Mouse (Mus musculus): ENCODE measurements around the gene Coro2a. TPM values are rescaled to one million over a fixed set of nuclear protein-coding genes. Genes with fewer than 3 reads are reported as not detected.

Coro2a gene
- total and polyA plus RNA-seq, 3 experiments, result 0.35 to 6.8 TPM; not detected in 1

DNA sequence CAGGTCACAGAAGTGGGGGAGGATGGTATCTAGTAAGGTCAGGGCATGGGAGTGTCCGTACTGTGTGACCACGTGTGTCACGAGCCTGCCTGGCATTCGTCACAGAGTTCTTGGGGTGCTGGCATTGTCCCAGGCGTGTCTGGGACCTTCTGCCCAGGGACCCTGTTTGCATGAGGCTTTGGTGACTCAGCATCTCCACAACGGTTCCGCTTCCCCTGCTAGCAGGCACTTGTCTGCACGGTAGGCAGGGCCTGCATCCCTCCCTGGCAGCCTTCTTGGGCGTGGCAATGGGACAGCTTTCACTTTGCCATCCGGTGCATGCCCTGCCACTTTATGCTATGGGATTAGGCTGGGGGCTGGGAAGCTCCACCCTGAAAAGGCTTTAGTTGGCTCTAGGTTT, 38.2 kb downstream of the Coro2a start:
- TF ChIP-seq ZKSCAN1 (IDR thresholded peaks at IDR 0.05; ENCODE audit: low read depth, low read length), result no peak
- TF ChIP-seq MAX (IDR thresholded peaks at IDR 0.05; ENCODE audit: low read length), result peak; percentile 89
- TF ChIP-seq CHD1 (IDR thresholded peaks at IDR 0.05; ENCODE audit: low read depth, low read length), result 0 out of 2 replicates have a peak, but pooled peaks have one; percentile 19
- TF ChIP-seq EP300 (IDR thresholded peaks at IDR 0.05; ENCODE audit: low read depth in 1 of 2, low read length in 2 of 2), result peak; percentile 37 to 76
- TF ChIP-seq TAL1 (IDR thresholded peaks at IDR 0.05; ENCODE audit: low read length), result peak; percentile 53
- peak; percentile 86 for TF ChIP-seq ETS1 (IDR thresholded peaks at IDR 0.05; ENCODE audit: low read depth, low read length)
- TF ChIP-seq ZMIZ1 (IDR thresholded peaks at IDR 0.05; ENCODE audit: low read depth, low read length), result no peak
- TF ChIP-seq MYB (IDR thresholded peaks at IDR 0.05; ENCODE audit: low read depth, low read length), result no peak; the same call in 1 of the 2 replicates
- 0 out of 2 replicates have a peak, but pooled peaks have one; percentile 5 for TF ChIP-seq MEF2A (IDR thresholded peaks at IDR 0.05; ENCODE audit: extremely low read depth, insufficient replicate concordance, low read depth, low read length, poor library complexity, severe bottlenecking)
- TF ChIP-seq MAFK (IDR thresholded peaks at IDR 0.05; ENCODE audit: borderline replicate concordance, low read depth, low read length), result peak; percentile 85
- peak in 1 of 2 experiments; percentile 36; a peak in 1 of 4 replicates for TF ChIP-seq POLR2A (IDR thresholded peaks at IDR 0.05; ENCODE audit: control insufficient read depth in 1 of 2, insufficient read depth in 1 of 2, low read depth in 1 of 2, low read length in 2 of 2, poor library complexity in 1 of 2)
- no peak for TF ChIP-seq E2F4 (IDR thresholded peaks at IDR 0.05; ENCODE audit: borderline replicate concordance, low read depth, low read length)
- peak; percentile 40 for TF ChIP-seq NELFE (IDR thresholded peaks at IDR 0.05; ENCODE audit: low read depth, low read length)
- TF ChIP-seq SIN3A (IDR thresholded peaks at IDR 0.05; ENCODE audit: low read length), result peak; percentile 78
- TF ChIP-seq GABPA (IDR thresholded peaks at IDR 0.05; ENCODE audit: low read depth, low read length), result peak; percentile 93
- TF ChIP-seq TCF12 (IDR thresholded peaks at IDR 0.05; ENCODE audit: low read depth, low read length), result peak; percentile 40; the same call in 1 of the 2 replicates
- TF ChIP-seq BHLHE40 (IDR thresholded peaks at IDR 0.05; ENCODE audit: borderline replicate concordance, low read depth, low read length), result peak; percentile 80; the same call in 1 of the 2 replicates
- peak; percentile 79; the same call in 1 of the 2 replicates for TF ChIP-seq MYC (IDR thresholded peaks at IDR 0.05; ENCODE audit: low read depth, low read length)
- TF ChIP-seq HCFC1 (IDR thresholded peaks at IDR 0.05; ENCODE audit: low read depth, low read length), result peak; percentile 20; the same call in 1 of the 2 replicates
- no peak; the same call in 1 of the 2 replicates for TF ChIP-seq KAT2A (conservative IDR thresholded peaks at IDR 0.05; ENCODE audit: low read depth, low read length)
- TF ChIP-seq NRF1 (IDR thresholded peaks at IDR 0.05; ENCODE audit: insufficient read depth, low read depth, low read length, poor library complexity, severe bottlenecking), result no peak
- no peak for TF ChIP-seq RAD21 (IDR thresholded peaks at IDR 0.05; ENCODE audit: low read depth, low read length)
- peak; percentile 53; the same call in 1 of the 2 replicates for TF ChIP-seq TBP (IDR thresholded peaks at IDR 0.05; ENCODE audit: low read depth, low read length)
- TF ChIP-seq CHD2 (IDR thresholded peaks at IDR 0.05; ENCODE audit: low read length), result no peak
- peak; percentile 37 for TF ChIP-seq ELF1 (IDR thresholded peaks at IDR 0.05; ENCODE audit: low read depth, low read length)
- peak; percentile 71 for TF ChIP-seq USF1 (IDR thresholded peaks at IDR 0.05; ENCODE audit: low read depth, low read length)
- no peak; the same call in none of the 2 replicates for TF ChIP-seq RCOR1 (IDR thresholded peaks at IDR 0.05; ENCODE audit: low read depth, low read length)
- H3K27ac ChIP-seq (ENCODE audit: control insufficient read depth, low read depth, low read length), result peak overlapping the region; percentile 75
- H3K9me3 ChIP-seq (replicated peaks; ENCODE audit: insufficient read depth, low read length), result no peaks in the 10 kb centered on the region
- peak overlapping the region; percentile 39 to 45 for H3K4me3 ChIP-seq (ENCODE audit: control insufficient read depth in 1 of 2, insufficient read depth in 1 of 2, low read depth in 2 of 2, low read length in 2 of 2)
- DNase-seq (ENCODE audit: low read depth, low spot score), result peak; percentile 93
- no peaks in the 10 kb centered on the region for H3K79me2 ChIP-seq (ENCODE audit: control insufficient read depth, insufficient read depth, low read length, poor library complexity)
- H3K36me3 ChIP-seq (ENCODE audit: control insufficient read depth in 1 of 2, insufficient read depth in 2 of 2, low read length in 2 of 2), result peaks cover 0 to 40% of the 10 kb centered on the region in 2 experiments; a peak in 2 of 4 replicates
- H3K9ac ChIP-seq (ENCODE audit: control insufficient read depth, low read depth, low read length, poor library complexity, severe bottlenecking), result peak overlapping the region; percentile 39
- no peaks in the 10 kb centered on the region for H3K27me3 ChIP-seq (ENCODE audit: control insufficient read depth in 1 of 2, insufficient read depth in 2 of 2, low read length in 2 of 2)
- H3K4me1 ChIP-seq (ENCODE audit: control insufficient read depth in 1 of 2, insufficient read depth in 2 of 2, low read length in 2 of 2), result peaks cover 26 to 59% of the 10 kb centered on the region in 2 experiments
